Mouse (Mus musculus) embryonic facial prominence, embryonic 12.5 days (tissue): ENCODE results near the gene Afmid. TPM values are rescaled to one million over a fixed set of nuclear protein-coding genes. Genes with fewer than 3 reads are reported as not detected.
A peak's percentile ranks its signal among the peaks of the same experiment; 100 is the strongest.

Experiments
- ATAC-seq: fragments of 200-750 bp; cut with Nextera tagmentation; 2 replicates; pipeline ENCODE4 v1.8.0; 2017; ENCODE audit not compliant: insufficient number of reproducible peaks, insufficient read depth, low FRiP score, low TSS enrichment
- H3K27ac ChIP-seq: fragments of 300-500 bp; sonication (generic); 2 replicates; pipeline ENCODE4 v1.5.1; 2016; ENCODE audit warnings: mild to moderate bottlenecking
- H3K27me3 ChIP-seq: fragments of 300-500 bp; sonication (generic); 2 replicates; pipeline ENCODE4 v1.6.1; 2016; ENCODE audit warnings: mild to moderate bottlenecking, moderate library complexity
- H3K36me3 ChIP-seq: fragments of 300-500 bp; sonication (generic); 2 replicates; pipeline ENCODE4 v1.6.1; 2016; ENCODE audit warnings: mild to moderate bottlenecking
- H3K4me1 ChIP-seq: fragments of 300-500 bp; sonication (generic); 2 replicates; pipeline ENCODE4 v1.6.1; 2016
- H3K4me2 ChIP-seq: fragments of 300-500 bp; sonication (generic); replicated peaks from 2 replicates; pipeline ENCODE4 v1.6.1; 2016; ENCODE audit warnings: mild to moderate bottlenecking, moderate library complexity
- H3K4me3 ChIP-seq: fragments of 300-500 bp; sonication (generic); 2 replicates; pipeline ENCODE4 v1.5.1; 2016; ENCODE audit warnings: mild to moderate bottlenecking
- H3K9ac ChIP-seq: fragments of 300-500 bp; sonication (generic); 2 replicates; pipeline ENCODE4 v1.6.1; 2016; ENCODE audit warnings: mild to moderate bottlenecking, moderate library complexity
- H3K9me3 ChIP-seq: fragments of 300-500 bp; sonication (generic); 2 replicates; pipeline ENCODE4 v1.6.1; 2016; ENCODE audit warnings: mild to moderate bottlenecking, moderate library complexity
- WGBS: fragments of 180-500 bp; shearing (Covaris S2); methylation state at CpG from one replicate; pipeline ENCODE4 v1.1.7; 2016; 5-methylcytosine and 5-hydroxymethylcytosine counted together
- polyA plus RNA-seq: library from polyadenylated mRNA; unstranded; fragments of >200 nt; fragmentation: Nextera tagmentation; extraction: Ambion mirVana; gene quantifications from 2 replicates; pipeline ENCODE4 v1.2.1, GENCODE M21; 2016

Afmid gene
- polyA plus RNA-seq, 1 experiment from 2014 or later: 4.9 TPM

- Histone ChIP-seq H3K9ac (no peak overlapping the region), H3K9me3 (no peaks in the 10 kb centered on the region), H3K36me3 (no peaks in the 10 kb centered on the region), H3K4me1 (peaks cover 11% of the 10 kb centered on the region), H3K27ac (no peak overlapping the region), H3K27me3 (no peaks in the 10 kb centered on the region), H3K4me2 (no peak overlapping the region), H3K4me3 (no peak overlapping the region)
- WGBS: 87% methylated on average over 2 of the region's 2 CpGs
- ATAC-seq: no peak
Measured at GRCm38 (mm10) chr11:117843434-117843833, 17.7 kb downstream of the Afmid start.

- no peak for ATAC-seq
- Histone ChIP-seq H3K27ac (peak overlapping the region; percentile 9; the same call in 1 of the 2 replicates), H3K27me3 (no peaks in the 10 kb centered on the region), H3K4me1 (peaks cover 17% of the 10 kb centered on the region), H3K36me3 (no peaks in the 10 kb centered on the region), H3K9me3 (no peaks in the 10 kb centered on the region), H3K4me3 (no peak overlapping the region), H3K4me2 (no peak overlapping the region), H3K9ac (no peak overlapping the region)
- 86% methylated on average over 2 of the region's 2 CpGs for WGBS
Measured at GRCm38 (mm10) chr11:117844997-117845396, 19.3 kb downstream of the Afmid start.

DNA sequence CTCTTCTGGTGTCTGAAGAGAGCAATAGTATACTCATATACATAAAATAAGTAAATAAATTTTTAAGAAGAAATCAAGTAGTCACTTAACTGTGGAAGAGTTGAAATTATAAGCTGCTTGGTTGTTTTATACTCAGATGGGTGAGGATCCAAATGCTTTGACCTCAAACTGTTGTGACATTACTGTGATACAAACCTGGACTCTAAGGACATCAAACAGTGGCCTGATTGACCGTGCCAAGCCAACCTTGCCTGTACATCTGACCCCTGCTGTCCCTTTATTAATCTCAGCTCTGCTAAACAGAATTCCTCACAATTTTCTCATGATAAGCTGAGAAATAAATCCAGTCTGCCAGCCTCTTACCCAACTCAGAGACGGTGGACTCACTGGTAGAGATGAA, 19.9 kb downstream of the Afmid start:
- H3K4me3 ChIP-seq: no peak overlapping the region
- no peak overlapping the region for H3K4me2 ChIP-seq
- 85% methylated on average over 2 of the region's 2 CpGs for WGBS
- H3K27me3 ChIP-seq: no peaks in the 10 kb centered on the region
- H3K9ac ChIP-seq: no peak overlapping the region
- no peak for ATAC-seq
- H3K27ac ChIP-seq: no peak overlapping the region
- H3K4me1 ChIP-seq: peaks cover 23% of the 10 kb centered on the region
- no peaks in the 10 kb centered on the region for H3K36me3 ChIP-seq
- H3K9me3 ChIP-seq: no peaks in the 10 kb centered on the region

- ATAC-seq: no peak
- H3K9me3 ChIP-seq: no peaks in the 10 kb centered on the region
- peaks cover 5% of the 10 kb centered on the region; the same call in 1 of the 2 replicates for H3K36me3 ChIP-seq
- no peak overlapping the region for H3K4me3 ChIP-seq
- WGBS: 54% methylated on average over 5 of the region's 5 CpGs
- no peak overlapping the region for H3K4me2 ChIP-seq
- H3K4me1 ChIP-seq: peaks cover 27% of the 10 kb centered on the region
- H3K27me3 ChIP-seq: no peaks in the 10 kb centered on the region
- H3K27ac ChIP-seq: no peak overlapping the region
- H3K9ac ChIP-seq: no peak overlapping the region
Measured at GRCm38 (mm10) chr11:117846640-117847039, 20.9 kb downstream of the Afmid start.

- peak overlapping the region; percentile 94 for H3K27ac ChIP-seq
- H3K4me1 ChIP-seq: peaks cover 27% of the 10 kb centered on the region
- no peaks in the 10 kb centered on the region for H3K27me3 ChIP-seq
- H3K4me2 ChIP-seq: peak overlapping the region; percentile 78
- H3K36me3 ChIP-seq: peaks cover 7% of the 10 kb centered on the region
- ATAC-seq: no peak
- H3K4me3 ChIP-seq: peak overlapping the region; percentile 74
- WGBS: 79% methylated on average over 7 of the region's 7 CpGs
- H3K9ac ChIP-seq: peak overlapping the region; percentile 75
- H3K9me3 ChIP-seq: no peaks in the 10 kb centered on the region
Measured at GRCm38 (mm10) chr11:117847593-117848215, 22.0 kb downstream of the Afmid start.

GRCm38 (mm10) chr11:117848271-117848984, 22.7 kb downstream of the Afmid start:
- H3K9me3 ChIP-seq: no peaks in the 10 kb centered on the region
- H3K27me3 ChIP-seq: no peaks in the 10 kb centered on the region
- WGBS: 5% methylated on average over 19 of the region's 19 CpGs
- peaks cover 14% of the 10 kb centered on the region for H3K36me3 ChIP-seq
- peak overlapping the region; percentile 75 for H3K9ac ChIP-seq
- peaks cover 27% of the 10 kb centered on the region for H3K4me1 ChIP-seq
- peak; percentile 82 for ATAC-seq
- peak overlapping the region; percentile 78 for H3K4me2 ChIP-seq
- H3K27ac ChIP-seq: peak overlapping the region; percentile 94
- H3K4me3 ChIP-seq: peak overlapping the region; percentile 74

DNA sequence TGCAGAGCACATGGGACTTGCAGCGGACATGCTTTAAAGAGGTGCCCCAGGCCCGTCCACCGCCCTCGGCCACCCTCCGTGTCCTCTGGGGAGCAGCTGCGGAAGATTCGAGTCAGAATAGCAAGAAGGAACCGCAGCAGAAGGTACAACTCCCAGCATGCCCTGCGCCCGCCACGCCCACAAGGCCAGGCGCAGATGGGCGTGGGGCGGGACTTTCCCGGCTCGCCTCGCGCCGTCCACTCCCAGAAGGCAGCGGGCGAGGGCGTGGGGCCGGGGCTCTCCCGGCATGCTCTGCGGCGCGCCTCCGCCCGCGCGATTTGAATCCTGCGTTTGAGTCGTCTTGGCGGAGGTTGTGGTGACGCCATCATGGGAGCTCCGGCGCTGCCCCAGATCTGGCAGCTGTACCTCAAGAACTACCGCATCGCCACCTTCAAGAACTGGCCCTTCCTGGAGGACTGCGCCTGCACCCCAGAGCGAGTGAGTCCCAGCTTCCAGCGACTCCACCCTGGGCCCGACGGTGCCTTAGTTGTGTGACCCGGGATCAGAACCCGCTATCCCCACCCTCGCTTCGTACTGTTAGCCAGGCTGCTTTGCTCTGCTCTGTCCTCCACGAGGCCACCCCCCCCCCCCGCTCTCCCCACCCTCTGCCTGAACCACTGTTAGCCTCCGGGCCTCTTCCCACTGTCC, 23.4 kb downstream of the Afmid start, which contains the start of gene Birc5:
TSS of gene Birc5 (plus strand) at position 267 of the 687 bp plus-strand sequence.
- no peaks in the 10 kb centered on the region for H3K9me3 ChIP-seq
- H3K27ac ChIP-seq: peak within 1 kb of the TSS; percentile 94
- under 1% methylated on average over 51 of the region's 51 CpGs for WGBS
- peak within 1 kb of the TSS; percentile 78 for H3K4me2 ChIP-seq
- H3K9ac ChIP-seq: peak within 1 kb of the TSS; percentile 86
- no peaks in the 10 kb centered on the region for H3K27me3 ChIP-seq
- peak within 1 kb of the TSS; percentile 74 for H3K4me3 ChIP-seq
- peak; percentile 81 for ATAC-seq
- peaks cover 21% of the 10 kb centered on the region for H3K36me3 ChIP-seq
- H3K4me1 ChIP-seq: peaks cover 27% of the 10 kb centered on the region

DNA sequence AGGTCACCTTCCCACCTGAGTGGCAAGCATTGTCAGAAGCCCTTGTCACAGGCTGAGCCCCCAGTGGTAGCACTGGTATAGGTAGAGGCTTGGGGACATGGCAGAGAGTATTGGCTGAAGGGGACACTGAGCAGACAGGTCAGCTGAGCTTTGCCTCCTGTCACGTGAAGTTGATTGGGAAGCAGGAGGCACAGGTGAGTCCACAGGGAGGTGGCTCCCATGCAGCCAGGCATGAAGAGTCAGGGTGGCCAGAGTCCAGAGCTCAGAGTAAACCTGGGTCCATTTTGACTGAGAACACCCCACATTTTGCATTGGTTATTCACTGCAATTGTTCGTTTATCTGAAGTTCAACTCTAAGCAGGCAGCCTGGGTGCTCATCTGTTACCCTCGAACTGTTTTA, 27.2 kb downstream of the Afmid start:
- Histone ChIP-seq H3K36me3 (peaks cover 53% of the 10 kb centered on the region), H3K27ac (peak overlapping the region; percentile 2; the same call in 1 of the 2 replicates), H3K9ac (no peak overlapping the region), H3K27me3 (no peaks in the 10 kb centered on the region), H3K4me3 (no peak overlapping the region), H3K9me3 (no peaks in the 10 kb centered on the region), H3K4me1 (peaks cover 24% of the 10 kb centered on the region), H3K4me2 (no peak overlapping the region)
- ATAC-seq: no peak
- WGBS: 87% methylated on average over 3 of the region's 3 CpGs

DNA sequence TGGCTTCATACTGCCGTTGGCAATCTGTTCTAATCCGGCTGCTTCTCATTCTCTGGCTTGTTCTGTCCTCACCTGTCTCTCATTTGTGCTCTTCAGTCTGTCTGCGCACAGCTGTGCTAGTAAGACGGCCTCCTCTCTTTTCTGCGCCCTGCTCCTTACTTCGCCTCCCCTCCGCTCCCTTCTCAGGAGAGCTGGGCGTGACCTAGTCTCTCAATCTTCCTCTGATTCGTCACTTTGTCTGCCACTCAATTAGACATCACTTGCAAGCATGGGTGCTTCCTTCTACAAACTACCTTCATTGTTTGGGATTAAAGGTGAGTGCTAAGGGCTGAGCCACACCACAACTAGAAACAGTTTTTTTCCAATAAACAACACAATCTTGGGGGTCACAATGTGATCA, 28.5 kb downstream of the Afmid start:
- H3K27me3 ChIP-seq: peaks cover 8% of the 10 kb centered on the region
- no peak for ATAC-seq
- 87% methylated on average over 9 of the region's 9 CpGs for WGBS
- H3K4me1 ChIP-seq: peaks cover 16% of the 10 kb centered on the region
- H3K27ac ChIP-seq: no peak overlapping the region
- peaks cover 59% of the 10 kb centered on the region for H3K36me3 ChIP-seq
- H3K4me2 ChIP-seq: no peak overlapping the region
- no peak overlapping the region for H3K4me3 ChIP-seq
- H3K9ac ChIP-seq: no peak overlapping the region
- no peaks in the 10 kb centered on the region for H3K9me3 ChIP-seq

DNA sequence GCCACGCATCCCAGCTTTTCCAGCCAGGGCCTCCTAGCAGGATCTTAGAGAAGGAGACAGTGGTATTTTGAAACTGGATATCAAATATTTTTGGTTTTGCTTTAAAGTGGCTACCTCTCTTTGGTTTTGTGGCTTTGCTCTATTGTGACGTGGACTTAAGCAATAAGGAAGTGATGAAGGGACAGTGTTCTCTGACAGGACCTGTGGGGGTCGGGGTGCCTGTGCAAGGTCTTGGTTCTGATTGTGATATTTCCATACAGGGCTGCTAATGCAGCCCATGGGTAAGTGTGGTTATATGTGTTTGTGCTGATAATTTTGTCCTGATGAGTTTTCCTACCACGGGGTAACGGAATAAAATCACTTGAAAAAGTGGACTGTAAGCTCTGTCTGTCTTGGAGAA, 29.6 kb downstream of the Afmid start:
- Histone ChIP-seq H3K9ac (no peak overlapping the region), H3K4me3 (no peak overlapping the region), H3K36me3 (peaks cover 59% of the 10 kb centered on the region), H3K27ac (no peak overlapping the region), H3K4me2 (no peak overlapping the region), H3K27me3 (peaks cover 19% of the 10 kb centered on the region), H3K4me1 (peaks cover 15% of the 10 kb centered on the region), H3K9me3 (no peaks in the 10 kb centered on the region)
- 94% methylated on average over 5 of the region's 5 CpGs for WGBS
- ATAC-seq: no peak

GRCm38 (mm10) chr11:117855975-117856374, 30.3 kb downstream of the Afmid start:
- Histone ChIP-seq H3K9ac (no peak overlapping the region), H3K4me2 (no peak overlapping the region), H3K4me3 (no peak overlapping the region), H3K27me3 (peaks cover 25% of the 10 kb centered on the region), H3K4me1 (peaks cover 12% of the 10 kb centered on the region), H3K9me3 (no peaks in the 10 kb centered on the region), H3K27ac (no peak overlapping the region), H3K36me3 (peaks cover 57% of the 10 kb centered on the region)
- 65% methylated on average over 1 of the region's 1 CpGs for WGBS
- ATAC-seq: no peak
